Mouse (Mus musculus) right cerebral cortex, postnatal 36 days (tissue): ENCODE results near the gene Fbxl2.

Experiments
- DNase-seq, 2 experiments: peaks; one replicate each; pipeline ENCODE4 v3.0.0; 2022; ENCODE audit warnings: low spot score in 2 of 2, mixed read lengths in 1 of 2

Fbxl2 gene

GRCm38 (mm10) chr9:114019012-114019762 lies 26.8 kb downstream of the Fbxl2 start:
- no peak for DNase-seq

GRCm38 (mm10) chr9:114016402-114016801 lies 29.6 kb downstream of the Fbxl2 start:
- DNase-seq: no peak

GRCm38 (mm10) chr9:114015724-114016123 lies 30.3 kb downstream of the Fbxl2 start:
- DNase-seq: no peak

GRCm38 (mm10) chr9:114014034-114014433 lies 32.0 kb downstream of the Fbxl2 start:
- DNase-seq: no peak

GRCm38 (mm10) chr9:114011203-114011602 lies 34.8 kb downstream of the Fbxl2 start:
- DNase-seq: no peak

- no peak for DNase-seq
Observed at GRCm38 (mm10) chr9:114009526-114009925, 36.5 kb downstream of the Fbxl2 start.

- no peak for DNase-seq
Observed at GRCm38 (mm10) chr9:114007850-114008350, 38.1 kb downstream of the Fbxl2 start.

GRCm38 (mm10) chr9:114006801-114007200 lies 39.2 kb downstream of the Fbxl2 start:
- DNase-seq: no peak

- no peak for DNase-seq
Observed at GRCm38 (mm10) chr9:113998311-113998710, 47.7 kb downstream of the Fbxl2 start.

- no peak for DNase-seq
Observed at GRCm38 (mm10) chr9:113992810-113993209, 53.2 kb downstream of the Fbxl2 start.

GRCm38 (mm10) chr9:113990547-113991248 lies 55.3 kb downstream of the Fbxl2 start:
- peak; percentile 53 to 56 for DNase-seq

- no peak for DNase-seq
Observed at GRCm38 (mm10) chr9:113984946-113985620, 60.9 kb downstream of the Fbxl2 start.

GRCm38 (mm10) chr9:113982883-113983670 lies 62.9 kb downstream of the Fbxl2 start:
- no peak for DNase-seq

GRCm38 (mm10) chr9:113982451-113982850 lies 63.5 kb downstream of the Fbxl2 start:
- no peak for DNase-seq

GRCm38 (mm10) chr9:113981099-113981880 lies 64.7 kb downstream of the Fbxl2 start:
- DNase-seq: peak in 1 of 2 experiments; percentile 29

GRCm38 (mm10) chr9:113979356-113979755 lies 66.6 kb downstream of the Fbxl2 start:
- no peak for DNase-seq

- DNase-seq: no peak
Observed at GRCm38 (mm10) chr9:113978656-113979055, 67.3 kb downstream of the Fbxl2 start.

GRCm38 (mm10) chr9:113977225-113977840 lies 68.7 kb downstream of the Fbxl2 start:
- DNase-seq: no peak

- DNase-seq: no peak
Observed at GRCm38 (mm10) chr9:113976264-113976663, 69.7 kb downstream of the Fbxl2 start.

- DNase-seq: no peak
Observed at GRCm38 (mm10) chr9:113975442-113975841, 70.5 kb downstream of the Fbxl2 start.
